Mouse (Mus musculus) mature B cell (primary cell): ENCODE measurements around the gene Nudt5.

ENCODE experiments used
- in situ Hi-C: fragments of 300-500 bp; cut with MboI; formaldehyde crosslinking; loops from 2 replicates; pipeline ENCODE4 v1.14.3; 2019

Nudt5 gene

GRCm38 (mm10) chr2:5844873-5845631 lies at the start of gene Nudt5, which contains the start of gene Cdc123:
Gene Nudt5, plus strand, starts transcription at chr2:5845019.
Gene Cdc123, minus strand, starts transcription at chr2:5845164.
- in situ Hi-C loops, result no loop called here

- in situ Hi-C loops, result no loop called here
Measured at GRCm38 (mm10) chr2:5797816-5798672, 46.8 kb upstream of the Nudt5 start.

DNA sequence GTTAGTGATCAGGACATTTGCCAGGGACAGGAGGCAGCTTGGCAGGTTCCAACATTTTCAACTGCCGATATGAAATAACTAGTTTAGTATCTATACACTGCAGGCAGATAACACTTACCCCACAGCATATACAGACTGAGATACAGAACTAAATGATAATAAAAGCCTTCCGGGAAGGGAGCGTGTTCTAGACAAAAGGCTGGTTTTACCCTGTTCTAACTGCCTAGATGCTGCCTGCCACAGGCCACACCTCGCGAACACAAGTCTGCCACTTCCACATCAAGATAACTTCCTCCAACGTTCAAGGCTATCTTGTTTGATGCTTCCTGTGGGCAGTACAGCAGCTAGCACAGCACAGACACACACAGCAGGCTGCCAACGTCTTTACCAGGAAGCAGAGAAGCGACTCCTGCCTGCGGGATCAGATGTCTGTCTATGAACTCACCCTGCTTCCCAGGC lies 43.6 kb upstream of the Nudt5 start:
- in situ Hi-C loops, result loop anchor here (10.0 kb wide), 1 partner anchor 86 kb away; the partner anchor contains the start of gene Camk1d

GRCm38 (mm10) chr2:5801927-5802590 lies 42.8 kb upstream of the Nudt5 start:
- in situ Hi-C loops, result loop anchor here (10.0 kb wide), 1 partner anchor 87 kb away; the partner anchor contains the start of gene Camk1d

DNA sequence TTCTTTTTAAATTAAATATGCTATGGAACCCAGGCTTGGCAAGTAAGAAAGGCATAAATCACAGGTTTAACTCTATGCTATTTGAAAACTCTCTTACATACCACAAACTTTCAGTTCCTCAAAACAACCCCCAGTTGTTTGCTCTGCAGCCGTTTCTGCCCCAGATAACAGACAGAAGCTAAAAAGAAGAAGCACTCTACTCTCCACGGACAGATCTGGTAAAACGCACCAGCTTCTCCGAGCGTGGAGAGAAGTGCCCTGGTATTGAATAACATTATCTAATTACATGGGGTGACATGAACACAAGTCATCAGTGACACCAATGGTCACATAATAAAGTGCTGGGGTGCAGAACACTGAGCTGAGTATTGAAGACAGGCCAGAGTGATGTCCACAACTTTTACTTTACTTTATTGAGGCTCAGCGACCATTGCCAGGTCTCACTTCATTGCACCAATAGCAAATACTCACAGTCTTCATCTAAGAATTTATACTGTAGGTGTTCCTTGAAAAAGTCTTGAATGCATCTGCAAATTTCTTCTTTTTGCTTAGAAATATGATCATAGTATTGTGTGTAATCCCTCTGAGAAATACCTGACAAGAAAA lies 40.3 kb upstream of the Nudt5 start:
- in situ Hi-C loops, result loop anchor here (10.0 kb wide), 1 partner anchor 90 kb away; the partner anchor contains the start of gene Camk1d

- in situ Hi-C loops, result loop anchor here (10.0 kb wide), 1 partner anchor 90 kb away; the partner anchor contains the start of gene Camk1d
Measured at GRCm38 (mm10) chr2:5805228-5805627, 39.6 kb upstream of the Nudt5 start.

- in situ Hi-C loops, result loop anchor here (10.0 kb wide), 1 partner anchor 91 kb away; the partner anchor contains the start of gene Camk1d
Measured at GRCm38 (mm10) chr2:5806201-5806600, 38.6 kb upstream of the Nudt5 start.

- in situ Hi-C loops, result loop anchor here (10.0 kb wide), 1 partner anchor 355 kb away; no protein-coding TSS in a partner anchor
Measured at GRCm38 (mm10) chr2:5810036-5810718, 34.6 kb upstream of the Nudt5 start.

GRCm38 (mm10) chr2:5811235-5811782 lies 33.5 kb upstream of the Nudt5 start:
- in situ Hi-C loops, result loop anchor here (10.0 kb wide), 1 partner anchor 357 kb away; no protein-coding TSS in a partner anchor

- in situ Hi-C loops, result no loop called here
Measured at GRCm38 (mm10) chr2:5821264-5821663, 23.6 kb upstream of the Nudt5 start.

- in situ Hi-C loops, result no loop called here
Measured at GRCm38 (mm10) chr2:5822449-5822848, 22.4 kb upstream of the Nudt5 start.

DNA sequence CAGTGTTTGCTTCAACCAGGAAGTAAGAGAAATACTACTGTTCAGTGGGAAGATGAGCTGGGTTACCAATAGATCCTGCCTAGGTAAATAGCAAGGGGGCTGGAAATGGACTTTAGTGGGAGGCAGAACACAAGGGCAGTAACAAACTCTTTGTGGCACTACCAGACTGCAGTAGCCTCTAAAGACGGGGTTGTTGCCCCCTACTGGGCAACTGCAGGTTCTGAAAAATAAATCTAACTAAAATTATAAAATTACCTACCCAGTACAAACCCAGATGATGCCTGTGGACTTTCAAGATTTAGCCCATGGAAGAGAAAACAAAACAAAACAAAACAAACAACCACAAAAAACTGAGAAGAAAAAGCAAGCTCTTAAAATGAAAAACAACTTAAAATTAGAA lies 20.6 kb upstream of the Nudt5 start:
- in situ Hi-C loops, result no loop called here

DNA sequence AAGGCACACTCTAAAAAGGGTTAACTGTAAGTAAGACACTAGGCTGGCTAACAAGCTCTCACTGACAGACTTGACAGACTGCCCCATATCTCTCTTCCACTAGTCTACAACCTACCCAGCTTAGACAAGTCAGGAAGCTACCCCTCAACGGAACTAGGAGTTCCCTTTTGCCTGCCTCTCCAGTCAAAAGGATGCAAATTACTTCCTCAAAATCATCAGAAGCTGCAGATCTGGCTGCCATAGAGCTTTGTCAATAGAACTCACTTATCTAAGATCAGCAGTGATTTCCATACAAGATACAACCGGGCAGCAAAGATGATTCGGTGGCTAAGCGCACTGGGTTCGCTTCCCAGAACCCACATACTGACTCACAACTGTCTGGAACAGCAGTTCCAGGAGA lies 20.1 kb upstream of the Nudt5 start:
- in situ Hi-C loops, result no loop called here

GRCm38 (mm10) chr2:5825265-5825913 lies 19.4 kb upstream of the Nudt5 start:
- in situ Hi-C loops, result no loop called here

DNA sequence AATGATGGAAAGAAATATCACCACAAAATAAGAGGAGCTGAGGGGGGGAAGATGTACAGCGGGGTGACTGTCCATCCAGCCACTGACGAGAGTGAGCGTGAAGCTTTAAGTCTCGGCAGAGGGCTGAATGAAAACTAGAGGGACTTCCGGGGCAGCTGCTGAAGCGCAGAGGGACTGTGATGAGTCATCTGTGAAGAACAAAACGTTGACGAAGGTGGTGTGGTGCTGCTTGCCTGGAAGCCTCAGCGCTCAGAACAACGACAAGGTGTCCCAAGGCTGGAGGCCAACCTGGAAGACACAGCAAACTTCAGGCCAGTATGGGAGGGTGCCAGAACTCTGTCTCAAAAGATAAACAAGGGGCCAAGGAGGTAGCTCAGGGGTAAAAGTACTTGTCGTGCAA lies 4.0 kb upstream of the Nudt5 start:
- in situ Hi-C loops, result no loop called here

GRCm38 (mm10) chr2:5844181-5844872 lies 492 bp upstream of the Nudt5 start:
- in situ Hi-C loops, result no loop called here

DNA sequence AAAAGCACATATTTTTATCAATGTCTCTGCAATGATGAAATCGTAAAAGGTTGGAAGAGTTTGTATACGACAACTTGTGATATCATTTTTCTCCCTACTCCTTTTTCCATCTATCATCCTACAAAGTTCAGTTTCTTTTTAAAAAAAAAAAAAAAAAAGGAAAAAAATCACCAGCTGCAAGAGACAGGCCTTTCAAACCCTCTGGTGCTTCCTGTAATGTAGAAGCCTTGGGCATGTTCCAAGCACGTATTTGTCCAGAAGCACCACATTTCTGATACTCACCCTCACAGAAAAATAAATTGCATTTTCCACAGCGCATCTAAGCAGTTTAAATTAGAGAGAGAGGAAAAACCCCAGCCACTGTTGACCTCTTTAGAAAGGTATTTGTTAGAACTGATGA lies 1.0 kb downstream of the Nudt5 start:
- in situ Hi-C loops, result no loop called here

DNA sequence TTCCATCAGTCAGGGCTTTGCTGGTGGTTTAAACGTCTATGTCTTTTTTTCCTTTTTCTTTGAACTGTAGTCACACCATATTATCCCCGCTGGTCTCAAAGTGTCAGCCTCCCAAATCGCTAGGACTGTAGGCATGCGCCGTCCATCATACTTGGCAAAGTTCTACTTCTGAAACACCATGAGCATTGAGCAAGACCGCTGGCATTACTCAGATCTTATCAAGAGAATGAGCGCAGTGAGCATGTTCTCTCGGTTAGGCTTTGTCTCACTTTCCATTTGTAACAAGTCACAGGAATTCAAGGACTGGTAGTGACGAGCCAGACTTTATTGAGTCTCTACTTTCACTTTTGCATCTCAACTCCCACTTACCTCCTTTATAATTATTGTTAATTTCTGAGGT lies 6.3 kb downstream of the Nudt5 start:
- in situ Hi-C loops, result no loop called here

GRCm38 (mm10) chr2:5851866-5852265 lies 7.0 kb downstream of the Nudt5 start:
- in situ Hi-C loops, result no loop called here
